Mouse (Mus musculus): ENCODE data around the gene Acaca. TPM values are rescaled to one million over a fixed set of nuclear protein-coding genes. Genes with fewer than 3 reads are reported as not detected.
A peak's percentile ranks its signal among the peaks of the same experiment; 100 is the strongest.

Acaca gene
- polyA plus RNA-seq, 1 experiment from 2014 or later: 25.2 TPM

DNA sequence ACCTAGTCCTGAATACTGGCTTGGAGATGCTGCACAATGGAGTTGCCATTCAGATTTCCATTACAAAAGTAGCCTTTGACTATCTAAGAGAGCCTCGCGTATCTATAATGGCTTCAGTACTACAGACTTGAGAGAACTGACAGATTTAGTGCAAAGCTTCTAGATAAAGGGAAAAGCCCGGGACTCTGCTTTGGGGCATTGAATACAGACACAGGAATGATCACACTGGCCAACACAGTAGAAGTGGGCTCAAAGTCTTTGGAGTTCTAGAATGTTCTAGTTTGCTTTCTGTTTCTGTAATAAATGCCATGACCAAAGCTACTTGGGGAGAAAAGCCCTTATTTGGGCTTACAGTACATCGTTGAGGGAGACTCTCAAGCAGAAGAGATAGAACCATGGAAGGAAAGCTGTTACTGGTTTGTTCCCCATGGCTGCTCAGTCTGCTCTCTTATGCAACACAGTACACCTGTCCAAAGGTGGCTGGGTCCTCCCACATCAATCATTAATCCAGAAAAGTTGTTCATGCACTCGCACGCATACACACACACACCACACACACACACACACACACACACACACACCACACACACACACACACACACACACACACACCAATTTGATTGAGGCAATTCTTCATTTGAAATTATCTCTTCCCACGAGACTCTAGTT lies 223.7 kb downstream of the Acaca start:
- H3K36me3 ChIP-seq: no peaks in the 10 kb centered on the region
- H3K27ac ChIP-seq (replicated peaks): no peak overlapping the region
- no peaks in the 10 kb centered on the region for H3K27me3 ChIP-seq
- no peaks in the 10 kb centered on the region for H3K9me3 ChIP-seq
- H3K4me3 ChIP-seq: no peak overlapping the region
- no peak overlapping the region for H3K9ac ChIP-seq
- no peak for ATAC-seq (ENCODE audit: low FRiP score, low read depth)
- 69% methylated on average over 7 of the region's 7 CpGs for WGBS
- H3K4me2 ChIP-seq: no peak overlapping the region
- H3K4me1 ChIP-seq (replicated peaks): peaks cover 29% of the 10 kb centered on the region

DNA sequence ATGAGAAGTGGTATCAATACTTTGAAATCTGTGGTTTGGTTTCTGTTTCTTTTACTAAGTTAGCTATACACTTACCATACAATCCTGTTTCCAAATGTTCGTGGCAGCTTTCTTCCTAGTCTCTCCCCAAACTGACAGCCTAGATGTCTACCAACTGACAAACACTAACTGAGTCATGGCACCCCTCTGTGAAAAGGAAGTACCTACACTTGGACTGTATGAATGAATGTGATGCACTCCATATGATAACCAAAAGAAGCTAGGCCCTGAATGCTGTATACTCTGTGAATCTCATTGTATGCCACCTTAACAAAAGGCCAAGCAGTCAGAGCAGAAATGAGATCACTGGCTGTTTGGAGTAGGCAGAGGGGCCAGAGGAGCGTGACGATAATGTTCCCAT lies 227.8 kb downstream of the Acaca start:
- Histone ChIP-seq H3K9me3 (no peaks in the 10 kb centered on the region), H3K4me3 (no peak overlapping the region), H3K9ac (no peak overlapping the region), H3K27ac (replicated peaks) (no peak overlapping the region), H3K36me3 (no peaks in the 10 kb centered on the region), H3K4me1 (replicated peaks) (peaks cover 9% of the 10 kb centered on the region), H3K27me3 (no peaks in the 10 kb centered on the region), H3K4me2 (no peak overlapping the region)
- no peak for ATAC-seq (ENCODE audit: low FRiP score, low read depth)
- 76% methylated on average over 3 of the region's 3 CpGs for WGBS

GRCm38 (mm10) chr11:84357771-84358170 lies 228.3 kb downstream of the Acaca start:
- Histone ChIP-seq H3K27me3 (no peaks in the 10 kb centered on the region), H3K9ac (no peak overlapping the region), H3K4me1 (replicated peaks) (peaks cover 14% of the 10 kb centered on the region), H3K36me3 (no peaks in the 10 kb centered on the region), H3K4me2 (no peak overlapping the region), H3K9me3 (no peaks in the 10 kb centered on the region), H3K4me3 (no peak overlapping the region), H3K27ac (replicated peaks) (no peak overlapping the region)
- no peak for ATAC-seq (ENCODE audit: low FRiP score, low read depth)
- WGBS: 68% methylated on average over 2 of the region's 2 CpGs

DNA sequence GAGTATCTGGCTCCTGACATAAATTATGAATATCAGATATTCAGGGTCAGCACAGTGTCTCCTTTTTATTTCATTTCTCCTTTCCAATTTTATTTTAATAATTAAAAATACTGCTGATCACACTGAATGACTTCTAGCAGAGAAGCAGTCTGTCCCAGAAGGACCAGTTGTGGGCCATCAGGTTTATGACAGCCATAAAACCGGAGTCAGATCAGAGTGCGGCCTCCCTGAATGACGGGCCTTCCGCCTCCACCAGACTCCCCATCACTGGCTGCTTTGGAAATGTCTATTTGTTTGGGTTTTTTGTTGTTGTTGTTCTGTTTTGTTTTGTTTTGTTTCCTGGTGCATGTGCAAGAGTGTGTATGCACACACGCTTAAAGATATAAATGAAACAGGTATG lies 232.1 kb downstream of the Acaca start:
- H3K4me3 ChIP-seq: no peak overlapping the region

DNA sequence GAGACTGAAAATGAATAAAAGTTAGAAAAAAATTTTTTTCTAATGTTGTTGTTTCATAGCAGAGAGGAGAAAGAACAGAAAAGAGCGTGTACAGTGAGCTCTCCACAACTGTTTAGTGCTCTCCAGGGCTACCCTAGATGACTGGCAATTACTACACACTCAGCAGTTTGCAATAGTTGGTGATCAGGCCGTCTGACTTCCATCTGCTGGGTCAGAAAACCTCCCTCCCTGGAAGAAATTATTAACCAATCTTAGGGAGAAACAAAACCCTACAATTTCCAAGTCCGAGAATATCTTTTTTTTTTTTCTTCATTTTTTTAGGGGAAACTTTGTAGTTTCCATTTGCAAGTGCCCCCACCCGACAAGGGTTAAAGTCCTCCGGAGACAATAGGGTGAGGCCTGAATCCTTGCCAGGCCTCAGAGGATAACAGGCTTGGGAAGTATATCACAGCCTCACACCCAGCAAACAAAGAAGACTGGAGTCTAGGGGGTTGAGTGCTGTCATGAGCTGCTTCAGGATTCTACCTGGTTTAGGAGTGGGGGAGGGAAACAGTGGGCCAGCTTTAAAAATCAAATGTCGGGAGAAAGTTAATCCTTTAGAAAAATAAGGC lies 233.3 kb downstream of the Acaca start:
- Histone ChIP-seq H3K9ac (no peak overlapping the region), H3K9me3 (no peaks in the 10 kb centered on the region), H3K4me1 (replicated peaks) (peaks cover 18% of the 10 kb centered on the region), H3K27me3 (no peaks in the 10 kb centered on the region), H3K36me3 (peaks cover 12% of the 10 kb centered on the region), H3K4me3 (no peak overlapping the region), H3K4me2 (no peak overlapping the region), H3K27ac (replicated peaks) (peak overlapping the region; percentile 34; the same call in 1 of the 2 replicates)
- no peak for ATAC-seq (ENCODE audit: low FRiP score, low read depth)
- WGBS: 45% methylated on average over 6 of the region's 6 CpGs

More for the DNA sequence above, 232.1 kb downstream of the Acaca start:
- ATAC-seq (ENCODE audit: low FRiP score, low read depth): no peak
- 0 out of 2 replicates have a peak overlapping the region, but pooled peaks have one; percentile 66 for H3K27ac ChIP-seq (replicated peaks)
- H3K9ac ChIP-seq: no peak overlapping the region
- H3K4me2 ChIP-seq: no peak overlapping the region
- H3K4me1 ChIP-seq (replicated peaks): peaks cover 18% of the 10 kb centered on the region
- H3K36me3 ChIP-seq: peaks cover 12% of the 10 kb centered on the region
- 69% methylated on average over 5 of the region's 5 CpGs for WGBS
- H3K27me3 ChIP-seq: no peaks in the 10 kb centered on the region
- no peaks in the 10 kb centered on the region for H3K9me3 ChIP-seq

GRCm38 (mm10) chr11:84365313-84365712 lies 235.8 kb downstream of the Acaca start:
- 77% methylated on average over 1 of the region's 1 CpGs for WGBS
- no peak overlapping the region for H3K9ac ChIP-seq
- no peak overlapping the region for H3K4me3 ChIP-seq
- H3K9me3 ChIP-seq: no peaks in the 10 kb centered on the region
- no peak overlapping the region for H3K4me2 ChIP-seq
- H3K27me3 ChIP-seq: no peaks in the 10 kb centered on the region
- H3K4me1 ChIP-seq (replicated peaks): peaks cover 18% of the 10 kb centered on the region
- no peak overlapping the region for H3K27ac ChIP-seq (replicated peaks)
- no peak for ATAC-seq (ENCODE audit: low FRiP score, low read depth)
- peaks cover 12% of the 10 kb centered on the region for H3K36me3 ChIP-seq

GRCm38 (mm10) chr11:84368902-84369301 lies 239.4 kb downstream of the Acaca start:
- Histone ChIP-seq H3K4me3 (no peak overlapping the region), H3K36me3 (peaks cover 17% of the 10 kb centered on the region), H3K4me1 (replicated peaks) (no peaks in the 10 kb centered on the region), H3K4me2 (no peak overlapping the region), H3K9ac (no peak overlapping the region), H3K27me3 (no peaks in the 10 kb centered on the region), H3K9me3 (no peaks in the 10 kb centered on the region), H3K27ac (replicated peaks) (no peak overlapping the region)
- WGBS: 79% methylated on average over 2 of the region's 2 CpGs
- ATAC-seq (ENCODE audit: low FRiP score, low read depth): no peak

- H3K9me3 ChIP-seq: no peaks in the 10 kb centered on the region
- no peak overlapping the region for H3K9ac ChIP-seq
- WGBS: 73% methylated on average over 4 of the region's 4 CpGs
- no peaks in the 10 kb centered on the region for H3K27me3 ChIP-seq
- no peak for ATAC-seq (ENCODE audit: low FRiP score, low read depth)
- no peak overlapping the region for H3K27ac ChIP-seq (replicated peaks)
- no peak overlapping the region for H3K4me3 ChIP-seq
- peaks cover 18% of the 10 kb centered on the region for H3K4me1 ChIP-seq (replicated peaks)
- H3K4me2 ChIP-seq: no peak overlapping the region
- 0 out of 2 replicates have a peak, but pooled peaks cover 4% of the 10 kb centered on the region for H3K36me3 ChIP-seq
These were observed 243.7 kb downstream of the Acaca start for GRCm38 (mm10) chr11:84373122-84373521.

- Histone ChIP-seq H3K27ac (replicated peaks) (peak overlapping the region; percentile 75), H3K4me1 (replicated peaks) (peaks cover 18% of the 10 kb centered on the region), H3K9me3 (no peaks in the 10 kb centered on the region), H3K4me3 (no peak overlapping the region), H3K4me2 (no peak overlapping the region), H3K9ac (no peak overlapping the region), H3K27me3 (no peaks in the 10 kb centered on the region), H3K36me3 (0 out of 2 replicates have a peak, but pooled peaks cover 4% of the 10 kb centered on the region)
- ATAC-seq (ENCODE audit: low FRiP score, low read depth): 0 out of 2 replicates have a peak, but pooled peaks have one; percentile 30
- 21% methylated on average over 3 of the region's 3 CpGs for WGBS
These were observed 246.6 kb downstream of the Acaca start for GRCm38 (mm10) chr11:84375951-84376496.

GRCm38 (mm10) chr11:84376510-84377365 lies 247.3 kb downstream of the Acaca start:
- ATAC-seq (ENCODE audit: low FRiP score, low read depth): no peak

GRCm38 (mm10) chr11:84382450-84382849 lies 253.0 kb downstream of the Acaca start:
- Histone ChIP-seq H3K4me3 (no peak overlapping the region), H3K4me2 (no peak overlapping the region), H3K36me3 (peaks cover 4% of the 10 kb centered on the region; the same call in 1 of the 2 replicates), H3K27me3 (no peaks in the 10 kb centered on the region), H3K27ac (replicated peaks) (peak overlapping the region; percentile 56; the same call in 1 of the 2 replicates), H3K4me1 (replicated peaks) (peaks cover 24% of the 10 kb centered on the region), H3K9ac (no peak overlapping the region), H3K9me3 (no peaks in the 10 kb centered on the region)
- no peak for ATAC-seq (ENCODE audit: low FRiP score, low read depth)
- 31% methylated on average over 13 of the region's 13 CpGs for WGBS

More at GRCm38 (mm10) chr11:84376510-84377365, 247.3 kb downstream of the Acaca start:
- Histone ChIP-seq H3K4me2 (no peak overlapping the region), H3K36me3 (0 out of 2 replicates have a peak, but pooled peaks cover 4% of the 10 kb centered on the region), H3K9ac (no peak overlapping the region), H3K4me1 (replicated peaks) (peaks cover 18% of the 10 kb centered on the region), H3K27me3 (no peaks in the 10 kb centered on the region), H3K27ac (replicated peaks) (peak overlapping the region; percentile 75), H3K4me3 (no peak overlapping the region), H3K9me3 (no peaks in the 10 kb centered on the region)
- WGBS: 44% methylated on average over 13 of the region's 13 CpGs
